Mouse (Mus musculus) adrenal gland, adult 8-10 months (tissue): ENCODE data around the gene Zfhx3. TPM values are rescaled to one million over a fixed set of nuclear protein-coding genes. Genes with fewer than 3 reads are reported as not detected.

Experiments
- DNase-seq: peaks from one replicate; pipeline ENCODE4 v3.0.0; 2022
- total RNA-seq, 4 experiments: library from RNA; stranded (reverse); gene quantifications; 2 replicates each; pipeline ENCODE4 v1.2.4; 2022

Gene Zfhx3
- total RNA-seq, 4 experiments from 2014 or later: 40.3 to 85.2 (median 55.1) TPM

- DNase-seq: no peak
Observed at GRCm38 (mm10) chr8:108363856-108364255, 421.4 kb downstream of the Zfhx3 start.

- DNase-seq: peak; percentile 75
Observed at GRCm38 (mm10) chr8:108369081-108369480, 426.6 kb downstream of the Zfhx3 start.

DNA sequence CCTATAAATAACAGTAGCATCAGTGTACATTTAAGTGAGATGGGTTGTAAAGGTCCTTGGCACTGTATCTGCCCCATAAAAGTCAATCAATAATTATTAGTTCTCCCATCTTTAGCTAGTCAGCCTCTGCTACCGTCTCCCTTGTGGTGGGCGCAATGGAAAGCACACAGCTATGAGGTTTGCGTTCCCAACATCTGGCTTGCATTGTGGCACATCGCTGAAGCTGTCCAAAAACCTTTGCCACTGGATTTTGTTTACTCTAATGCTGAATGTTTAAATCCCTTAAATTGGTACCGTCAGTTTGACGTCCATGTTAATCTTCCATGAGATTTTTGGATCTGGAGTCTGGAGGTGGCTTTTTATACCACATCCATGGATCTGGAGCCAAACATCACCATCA lies 428.3 kb downstream of the Zfhx3 start:
- DNase-seq: no peak

- no peak for DNase-seq
Observed at GRCm38 (mm10) chr8:108373046-108373445, 430.6 kb downstream of the Zfhx3 start.

DNA sequence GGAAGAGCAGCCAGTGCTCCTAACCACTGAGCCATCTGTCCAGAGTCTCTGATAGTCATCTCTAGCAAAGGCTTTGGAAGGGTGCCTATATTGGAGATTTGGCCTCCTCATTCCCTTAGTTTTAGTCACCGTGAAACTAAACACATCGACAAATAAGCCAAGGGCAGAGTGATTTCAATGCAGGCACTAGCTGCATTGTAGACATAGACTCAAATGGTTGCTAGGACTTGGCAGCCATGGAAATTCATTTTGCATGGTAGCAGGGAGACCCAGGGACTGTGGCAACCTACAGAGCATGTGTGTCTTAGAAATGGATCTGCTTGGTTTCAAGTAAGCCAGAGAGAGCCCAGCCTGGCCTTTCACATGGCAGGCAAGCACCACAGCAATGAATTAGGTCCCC lies 435.6 kb downstream of the Zfhx3 start:
- no peak for DNase-seq

DNA sequence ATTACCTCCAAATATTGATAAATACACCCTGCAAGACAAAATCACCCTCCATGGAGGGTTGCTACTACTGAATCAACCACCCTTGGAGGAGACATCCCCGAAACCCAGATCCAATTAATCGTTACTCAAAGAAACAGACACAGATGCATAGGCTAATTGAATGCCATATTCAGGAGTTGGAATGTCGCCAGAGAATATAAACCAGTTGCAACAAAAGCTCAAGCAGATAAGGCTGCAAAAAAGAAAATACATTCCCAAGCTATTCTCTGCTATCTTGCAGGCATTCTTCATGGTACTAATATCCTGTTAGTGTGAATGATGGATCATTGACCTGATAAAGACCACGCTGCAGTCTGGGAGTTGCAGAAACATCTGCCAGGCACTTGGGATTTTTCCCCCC lies 440.7 kb downstream of the Zfhx3 start:
- no peak for DNase-seq

GRCm38 (mm10) chr8:108387160-108387912 lies 444.9 kb downstream of the Zfhx3 start:
- peak; percentile 23 for DNase-seq

GRCm38 (mm10) chr8:108387913-108388274 lies 445.4 kb downstream of the Zfhx3 start:
- DNase-seq: no peak

- no peak for DNase-seq
Observed at GRCm38 (mm10) chr8:108392909-108393308, 450.5 kb downstream of the Zfhx3 start.

- DNase-seq: no peak
Observed at GRCm38 (mm10) chr8:108402149-108402548, 459.7 kb downstream of the Zfhx3 start.

DNA sequence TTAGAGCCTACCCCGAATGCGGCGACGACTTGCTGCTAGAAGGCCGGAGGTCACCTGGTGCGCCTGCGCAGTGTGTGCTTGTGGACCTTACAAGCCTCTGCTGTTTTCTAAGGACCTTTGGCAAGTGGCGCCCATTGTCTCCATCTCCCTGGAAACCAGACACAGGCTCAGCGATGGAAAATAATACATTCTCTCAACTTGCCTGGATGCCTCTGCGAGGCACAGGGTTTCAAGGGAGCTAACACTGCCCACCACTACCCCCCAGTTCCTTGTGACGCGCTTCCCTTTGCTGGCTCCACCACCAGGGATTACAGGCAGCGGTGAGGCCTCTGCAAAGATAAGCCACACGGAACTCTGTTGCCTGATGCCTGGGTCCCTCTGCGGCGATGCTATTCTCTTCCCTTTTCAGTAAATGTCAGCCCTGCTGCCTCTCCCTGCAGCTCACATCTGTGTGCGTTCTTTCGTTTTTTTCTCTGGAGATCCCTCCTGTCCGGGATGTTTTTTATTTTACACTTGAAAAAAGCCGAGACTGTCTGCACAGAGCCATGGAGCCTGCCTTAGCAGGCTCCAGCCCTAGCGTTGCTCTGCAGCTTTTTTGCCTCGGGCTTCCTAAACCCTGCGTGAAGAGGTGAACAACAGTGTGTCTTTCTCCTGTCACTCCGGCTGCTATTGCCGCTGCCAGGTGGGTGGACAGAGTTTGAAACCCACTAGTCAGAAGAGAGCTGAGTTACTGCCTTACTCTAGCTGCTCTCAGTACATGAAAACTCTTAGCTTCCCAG lies 464.5 kb downstream of the Zfhx3 start:
- no peak for DNase-seq

DNA sequence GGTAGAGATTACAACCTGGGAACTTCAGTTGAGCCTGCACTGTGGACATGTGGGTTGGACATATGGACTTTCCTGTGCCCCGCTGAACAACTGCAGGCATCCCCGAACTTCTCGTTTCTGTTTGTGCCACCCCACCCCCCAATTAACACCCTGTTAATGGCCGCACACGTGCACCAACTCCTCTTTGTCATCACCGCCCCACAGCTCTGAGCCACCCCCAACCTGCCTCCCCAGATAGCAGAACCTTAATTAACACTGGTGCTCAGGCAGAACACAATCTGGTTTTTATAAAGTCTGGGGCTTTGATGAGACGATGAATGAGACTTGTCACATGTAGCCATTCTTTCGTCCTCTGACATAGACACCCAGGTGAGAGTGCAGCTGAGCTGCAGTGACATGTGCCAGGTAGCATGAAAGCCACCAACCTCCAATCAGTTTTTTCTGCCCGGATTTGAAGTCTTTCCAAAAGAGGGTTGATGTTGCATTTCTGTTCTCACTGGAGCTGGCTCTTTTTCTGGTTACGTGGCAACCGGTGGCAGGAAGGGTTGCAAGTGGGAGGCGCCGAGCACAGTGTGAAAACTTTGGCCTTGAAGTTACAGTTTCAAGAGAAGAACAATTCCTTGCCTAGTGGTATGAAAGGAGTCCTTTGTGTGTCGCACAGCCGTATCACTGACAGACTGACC lies 476.9 kb downstream of the Zfhx3 start:
- DNase-seq: no peak

GRCm38 (mm10) chr8:108422521-108422920 lies 480.1 kb downstream of the Zfhx3 start:
- DNase-seq: no peak

- no peak for DNase-seq
Observed at GRCm38 (mm10) chr8:108424337-108424736, 481.9 kb downstream of the Zfhx3 start.

DNA sequence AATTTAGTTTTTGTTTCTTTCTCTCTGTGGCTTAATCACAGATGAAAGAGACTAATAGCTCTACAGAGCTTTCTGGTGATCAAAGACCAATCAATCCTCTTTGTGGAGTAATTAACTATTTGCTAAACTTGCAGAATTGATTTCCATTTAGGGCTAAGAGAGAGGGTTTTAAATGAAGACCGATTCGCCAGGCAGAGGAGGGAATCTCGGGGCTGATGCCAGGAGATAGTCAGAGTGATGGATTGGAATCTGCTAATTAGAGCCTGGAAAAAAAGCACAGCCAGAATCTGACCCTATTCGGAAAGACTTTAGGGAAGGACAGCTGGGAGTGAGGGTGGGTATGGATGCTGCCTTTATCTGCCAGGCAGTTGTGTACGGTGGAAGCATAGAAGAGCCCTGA lies 490.9 kb downstream of the Zfhx3 start:
- no peak for DNase-seq

DNA sequence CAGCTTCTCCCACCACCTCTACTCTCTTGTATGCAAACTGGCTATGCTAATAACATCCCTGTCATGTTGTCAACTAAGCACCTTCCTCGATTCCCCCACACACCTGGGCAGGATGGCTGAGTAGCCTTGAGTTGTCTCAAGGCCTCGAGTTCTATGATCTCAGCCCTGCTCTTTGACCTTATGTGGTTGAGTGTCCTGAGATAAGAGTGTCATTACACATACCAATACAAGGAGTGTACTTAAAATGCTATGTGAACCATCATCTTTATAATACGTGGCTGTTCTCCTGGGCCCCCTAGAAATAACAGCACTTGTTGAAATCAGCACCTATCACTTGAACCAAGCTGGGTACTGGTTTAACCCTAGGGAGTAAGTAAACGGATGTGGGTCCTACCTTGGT lies 492.1 kb downstream of the Zfhx3 start:
- no peak for DNase-seq

DNA sequence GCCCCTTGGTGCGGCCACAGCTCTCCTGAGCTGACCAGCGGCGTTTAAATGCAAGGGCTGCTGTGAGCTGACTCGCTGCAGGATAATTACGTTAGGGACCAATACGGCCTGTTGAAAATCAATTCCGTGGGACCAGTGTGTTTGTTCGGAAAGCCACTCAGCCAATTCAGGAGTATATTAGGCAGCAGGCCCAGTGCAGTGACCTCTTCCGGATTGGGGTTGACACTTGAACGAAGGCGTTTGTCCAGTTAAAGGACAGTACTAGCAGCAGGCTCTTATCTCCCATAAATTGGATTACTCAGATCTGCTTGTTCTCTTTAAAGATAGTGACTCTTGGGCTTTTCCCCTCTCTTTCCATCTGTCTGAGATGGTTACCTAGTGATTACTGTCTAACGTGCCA lies 493.9 kb downstream of the Zfhx3 start:
- DNase-seq: no peak

DNA sequence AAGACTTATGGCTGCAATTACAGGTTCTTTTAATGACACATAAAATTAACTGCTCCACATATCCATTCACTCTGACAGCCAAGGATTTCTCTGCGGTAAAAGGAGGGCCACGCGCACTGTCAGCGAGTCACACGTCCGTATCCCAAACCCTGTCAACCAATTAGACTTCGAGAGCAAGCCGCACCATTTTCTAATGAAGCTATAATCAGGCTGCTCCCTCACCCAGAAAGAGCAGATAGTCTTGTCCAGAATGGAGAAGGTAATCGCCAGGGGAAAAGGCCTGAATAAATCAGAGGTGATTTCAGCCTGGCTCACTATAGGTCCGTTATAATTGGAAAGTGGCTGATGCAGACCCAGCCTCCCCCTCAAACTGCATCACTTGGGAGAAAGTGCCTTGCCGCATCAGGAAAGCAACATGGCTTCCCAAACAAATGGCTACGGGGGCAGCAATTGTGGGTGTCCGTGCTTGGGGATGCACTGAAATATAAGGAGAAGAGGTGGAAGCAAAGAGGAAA lies 494.9 kb downstream of the Zfhx3 start:
- DNase-seq: no peak

DNA sequence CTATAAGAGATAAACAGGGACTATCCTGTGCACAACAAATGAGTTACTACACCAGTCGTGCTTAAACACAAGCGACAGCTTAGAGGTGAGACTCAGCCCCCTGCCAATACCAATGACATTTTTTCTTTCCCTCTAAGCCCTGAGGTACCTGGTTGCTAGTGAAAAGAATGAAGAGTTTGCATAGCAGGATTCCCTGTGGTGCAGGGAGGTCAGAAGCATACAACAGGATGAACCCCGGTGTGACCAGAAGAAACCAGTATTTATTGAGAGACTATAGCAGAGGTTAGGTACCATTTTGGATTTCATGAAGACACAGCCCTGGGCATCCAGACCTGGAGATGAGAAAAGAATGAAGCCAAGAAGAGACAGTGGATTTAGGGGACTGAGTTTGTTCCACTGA lies 498.0 kb downstream of the Zfhx3 start:
- DNase-seq: no peak

GRCm38 (mm10) chr8:108450847-108451246 lies 508.4 kb downstream of the Zfhx3 start:
- no peak for DNase-seq

DNA sequence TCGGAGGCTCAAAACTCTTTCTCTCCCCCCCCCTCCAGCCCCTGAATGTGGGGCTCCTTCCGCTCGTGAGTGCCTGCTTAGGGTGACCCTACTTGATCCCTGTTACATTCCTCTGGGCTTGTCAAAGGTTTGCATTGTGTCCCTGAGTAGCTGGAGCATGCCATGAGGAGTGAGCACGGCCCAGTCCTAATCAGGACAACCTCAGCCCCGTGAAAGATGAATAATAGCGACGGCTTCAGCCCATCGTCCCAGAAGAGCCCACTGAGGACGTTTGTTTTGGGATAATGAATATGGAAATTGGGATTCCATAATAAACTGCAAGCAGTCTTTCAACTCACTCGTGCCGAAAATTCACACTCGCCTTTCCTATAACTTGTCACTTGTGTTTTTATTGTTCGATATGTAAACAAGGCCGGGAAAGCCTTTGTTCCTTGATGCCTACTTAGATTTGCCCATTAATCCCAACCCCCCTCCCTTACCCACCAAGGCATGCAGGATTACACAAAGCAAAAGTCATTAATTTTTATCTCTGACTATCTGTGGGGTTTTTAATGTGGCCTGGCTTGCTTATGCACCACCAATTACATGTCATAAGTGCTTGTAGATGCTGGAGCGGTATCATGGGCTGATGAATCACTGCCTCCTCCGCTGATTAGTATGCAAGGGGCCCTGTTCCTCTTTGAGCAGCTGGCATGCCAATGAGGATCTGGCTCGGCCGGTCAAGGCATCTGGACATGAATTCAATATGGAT lies 512.3 kb downstream of the Zfhx3 start:
- DNase-seq: no peak

DNA sequence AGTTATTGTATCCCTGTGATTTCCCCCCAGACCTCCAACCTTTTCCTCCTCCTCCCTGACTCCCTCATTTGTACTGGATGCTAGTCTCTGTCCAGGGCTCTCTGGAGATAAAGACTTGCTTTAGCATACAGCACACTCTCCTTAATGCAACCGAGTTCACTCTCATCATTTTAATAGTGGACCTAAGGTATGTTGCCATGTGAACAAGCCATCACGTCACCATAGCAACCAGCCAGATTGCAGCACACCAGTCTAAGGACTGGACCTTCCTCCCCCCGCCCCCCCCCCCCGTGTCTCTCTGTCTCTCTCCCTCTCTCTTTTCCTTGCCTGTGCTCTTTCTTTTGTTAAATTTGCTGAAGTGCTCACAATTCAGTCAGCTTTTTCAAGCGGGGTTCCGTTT lies 524.2 kb downstream of the Zfhx3 start:
- no peak for DNase-seq
